Mouse (Mus musculus) limb, embryonic 11.5 days (tissue): ENCODE results near the gene Tldc1. TPM values are rescaled to one million over a fixed set of nuclear protein-coding genes. Genes with fewer than 3 reads are reported as not detected.

Experiments
- ATAC-seq: fragments of 200-750 bp; cut with Nextera tagmentation; 2 replicates; pipeline ENCODE4 v1.8.0; 2017; ENCODE audit warnings: low read depth; ENCODE audit not compliant: insufficient number of reproducible peaks, low FRiP score, low TSS enrichment
- DNase-seq: peaks from one replicate; pipeline ENCODE4 v3.0.0-alpha.2; 2015; ENCODE audit warnings: low spot score
- H3K27ac ChIP-seq: fragments of 300-500 bp; sonication (generic); replicated peaks from 2 replicates; pipeline ENCODE4 v1.5.1; 2014; ENCODE audit warnings: low read depth, mild to moderate bottlenecking, low read length
- H3K27me3 ChIP-seq: fragments of 300-500 bp; sonication (generic); 2 replicates; pipeline ENCODE4 v1.6.1; 2014; ENCODE audit warnings: mild to moderate bottlenecking, low read length, mixed read lengths; ENCODE audit not compliant: control insufficient read depth, insufficient read depth
- H3K36me3 ChIP-seq: fragments of 300-500 bp; sonication (generic); 2 replicates; pipeline ENCODE4 v1.6.1; 2014; ENCODE audit warnings: mild to moderate bottlenecking, low read length, moderate library complexity, mixed read lengths; ENCODE audit not compliant: control insufficient read depth, insufficient read depth
- H3K4me1 ChIP-seq: fragments of 300-500 bp; sonication (generic); 2 replicates; pipeline ENCODE4 v1.6.1; 2014; ENCODE audit warnings: low read length, mixed read lengths; ENCODE audit not compliant: control insufficient read depth, insufficient read depth
- H3K4me2 ChIP-seq: fragments of 300-500 bp; sonication (generic); 2 replicates; pipeline ENCODE4 v1.6.1; 2014; ENCODE audit warnings: low read depth, mild to moderate bottlenecking, moderate library complexity; ENCODE audit not compliant: severe bottlenecking
- H3K4me3 ChIP-seq: fragments of 300-500 bp; sonication (generic); 2 replicates; pipeline ENCODE4 v1.5.1; 2014; ENCODE audit warnings: low read depth, low read length
- H3K9ac ChIP-seq: fragments of 300-500 bp; sonication (generic); 2 replicates; pipeline ENCODE4 v1.6.1; 2014; ENCODE audit warnings: mild to moderate bottlenecking, low read length
- H3K9me3 ChIP-seq: fragments of 300-500 bp; sonication (generic); 2 replicates; pipeline ENCODE4 v1.6.1; 2016; ENCODE audit warnings: low read length; ENCODE audit not compliant: control insufficient read depth
- WGBS: fragments of 180-500 bp; shearing (Covaris S2); extraction: QIAGEN DNeasy Blood & Tissue Kit; methylation state at CpG from one replicate; pipeline ENCODE4 v1.1.7; 2014; 5-methylcytosine and 5-hydroxymethylcytosine counted together
- polyA plus RNA-seq: library from polyadenylated mRNA; unstranded; fragments of >200 nt; fragmentation: Nextera tagmentation; extraction: Ambion mirVana; gene quantifications from 2 replicates; pipeline ENCODE4 v1.2.1, GENCODE M21; 2014

Gene Tldc1
- polyA plus RNA-seq, 1 experiment from 2014 or later = 7.0 TPM

DNA sequence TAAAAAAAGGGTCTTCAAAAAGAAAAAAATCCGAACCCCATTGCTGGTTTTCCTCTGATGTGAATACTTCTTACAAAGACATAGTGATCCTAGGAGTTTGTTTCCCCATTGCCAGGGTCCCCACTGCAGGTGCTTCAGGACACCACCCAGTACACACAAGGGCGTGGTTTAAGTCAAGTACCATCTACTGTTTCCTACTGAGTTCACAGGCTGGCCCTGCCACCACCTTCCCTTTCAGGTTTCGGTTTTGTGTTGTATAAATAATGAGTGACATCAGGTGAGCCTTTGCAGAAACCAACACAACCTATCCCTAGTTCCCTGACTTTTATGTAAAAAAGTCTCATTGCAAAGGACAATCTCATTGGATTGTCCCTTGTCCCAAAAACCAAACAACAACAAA lies 17.4 kb upstream of the Tldc1 start:
- Histone ChIP-seq H3K27me3 (no peaks in the 10 kb centered on the region), H3K4me1 (peaks cover 20% of the 10 kb centered on the region), H3K4me2 (no peak overlapping the region), H3K9me3 (no peaks in the 10 kb centered on the region), H3K4me3 (no peak overlapping the region), H3K27ac (no peak overlapping the region), H3K9ac (no peak overlapping the region), H3K36me3 (no peaks in the 10 kb centered on the region)
- WGBS = 88% methylated on average over 3 of the region's 3 CpGs
- DNase-seq (no peak), ATAC-seq (no peak)

DNA sequence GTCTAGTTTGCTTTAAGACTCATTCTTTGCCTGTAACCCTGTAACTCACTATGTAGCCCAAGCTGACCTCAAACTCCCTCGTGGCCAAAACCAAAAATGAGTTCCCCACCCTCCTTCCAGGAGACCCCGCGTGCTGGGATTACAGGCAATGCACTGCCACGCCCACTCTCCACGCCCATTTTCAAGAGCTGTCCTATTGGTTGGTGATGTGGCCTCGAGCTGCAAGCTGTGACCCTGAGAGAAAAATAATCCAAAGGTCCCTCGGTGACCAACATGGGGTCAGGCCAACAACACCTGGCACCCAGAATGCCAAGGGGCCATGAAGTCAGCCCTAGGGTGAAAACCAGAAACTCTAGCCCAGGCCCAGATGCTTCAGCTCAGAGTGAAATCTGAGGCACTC lies 16.5 kb upstream of the Tldc1 start:
- 44% methylated on average over 7 of the region's 7 CpGs for WGBS
- no peak overlapping the region for H3K4me3 ChIP-seq
- no peak for DNase-seq
- no peaks in the 10 kb centered on the region for H3K9me3 ChIP-seq
- H3K36me3 ChIP-seq = no peaks in the 10 kb centered on the region
- H3K27me3 ChIP-seq = no peaks in the 10 kb centered on the region
- H3K4me2 ChIP-seq = no peak overlapping the region
- no peak for ATAC-seq
- H3K27ac ChIP-seq = no peak overlapping the region
- no peak overlapping the region for H3K9ac ChIP-seq
- H3K4me1 ChIP-seq = peaks cover 25% of the 10 kb centered on the region

DNA sequence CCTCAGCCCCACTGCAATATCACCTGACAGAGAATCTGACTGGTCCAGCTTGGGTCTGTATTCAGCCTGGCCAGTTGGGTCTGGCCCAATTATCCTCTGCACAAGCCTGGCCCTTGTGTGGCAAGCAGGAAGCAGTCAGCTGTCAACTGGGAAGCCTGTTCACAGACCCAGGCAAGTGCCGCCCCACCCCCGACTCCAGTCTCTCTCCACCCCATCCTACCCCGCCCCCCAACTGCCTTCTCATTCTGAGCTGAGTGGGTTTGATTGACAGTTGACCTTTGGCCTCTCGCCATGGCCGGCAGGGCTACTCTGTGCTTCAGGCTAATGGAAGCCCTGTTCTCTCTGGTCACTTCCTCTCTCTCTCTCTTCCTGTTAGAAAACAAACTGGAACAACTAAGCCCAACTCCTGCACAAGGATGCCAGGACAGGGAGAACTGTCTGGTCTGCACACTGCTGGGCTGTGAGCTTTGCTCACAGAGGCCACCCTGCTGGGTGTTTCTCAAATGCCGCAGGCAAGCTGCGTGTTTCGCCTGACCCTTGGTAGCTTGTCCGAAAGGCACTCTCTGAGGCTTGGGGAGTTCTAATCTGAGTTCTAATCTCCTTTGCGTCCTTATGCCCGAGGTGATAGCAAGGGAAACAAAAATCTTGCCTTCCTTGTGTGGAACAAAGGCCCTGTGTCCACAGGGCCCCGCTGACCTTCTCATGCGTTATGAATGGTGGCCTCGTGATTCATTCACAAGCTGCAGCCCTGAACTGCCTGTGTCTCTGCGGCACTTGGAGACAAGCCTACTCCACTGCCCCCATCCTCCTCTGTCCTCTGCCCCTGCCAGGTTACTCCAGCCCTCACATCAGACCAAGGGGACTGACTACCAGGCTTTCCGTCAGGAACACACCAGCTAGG lies 13.8 kb upstream of the Tldc1 start:
- DNase-seq = peak; percentile 64
- Histone ChIP-seq H3K9ac (no peak overlapping the region), H3K4me3 (no peak overlapping the region), H3K4me2 (no peak overlapping the region), H3K27me3 (no peaks in the 10 kb centered on the region), H3K36me3 (no peaks in the 10 kb centered on the region), H3K4me1 (peaks cover 11% of the 10 kb centered on the region), H3K27ac (peak overlapping the region; percentile 62; the same call in 1 of the 2 replicates), H3K9me3 (no peaks in the 10 kb centered on the region)
- ATAC-seq = peak; percentile 27; the same call in 1 of the 2 replicates
- WGBS = 39% methylated on average over 16 of the region's 16 CpGs

DNA sequence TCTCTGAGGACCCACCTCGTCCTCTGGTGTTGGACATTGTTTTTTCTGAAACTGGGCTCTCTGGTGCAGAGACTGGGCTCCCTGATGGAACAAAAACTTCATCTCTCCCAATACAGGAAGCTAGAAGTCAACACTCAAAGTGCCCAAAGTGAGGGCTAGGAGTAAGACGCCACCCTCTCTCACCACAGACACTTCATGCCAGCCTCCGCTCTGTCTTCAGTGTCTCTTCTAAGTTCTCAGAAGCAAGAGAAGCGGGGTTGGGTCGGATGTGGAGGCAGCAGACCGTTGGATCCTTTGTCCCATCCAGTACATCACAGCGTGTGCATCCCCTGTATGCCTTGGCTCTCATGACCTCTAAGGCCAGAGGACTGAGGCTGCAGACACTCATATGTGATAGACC lies 11.4 kb upstream of the Tldc1 start:
- no peaks in the 10 kb centered on the region for H3K27me3 ChIP-seq
- no peak overlapping the region for H3K4me3 ChIP-seq
- ATAC-seq = no peak
- 94% methylated on average over 7 of the region's 7 CpGs for WGBS
- no peak overlapping the region for H3K9ac ChIP-seq
- no peaks in the 10 kb centered on the region for H3K9me3 ChIP-seq
- no peak for DNase-seq
- H3K4me1 ChIP-seq = peaks cover 11% of the 10 kb centered on the region
- no peaks in the 10 kb centered on the region for H3K36me3 ChIP-seq
- no peak overlapping the region for H3K4me2 ChIP-seq
- no peak overlapping the region for H3K27ac ChIP-seq

DNA sequence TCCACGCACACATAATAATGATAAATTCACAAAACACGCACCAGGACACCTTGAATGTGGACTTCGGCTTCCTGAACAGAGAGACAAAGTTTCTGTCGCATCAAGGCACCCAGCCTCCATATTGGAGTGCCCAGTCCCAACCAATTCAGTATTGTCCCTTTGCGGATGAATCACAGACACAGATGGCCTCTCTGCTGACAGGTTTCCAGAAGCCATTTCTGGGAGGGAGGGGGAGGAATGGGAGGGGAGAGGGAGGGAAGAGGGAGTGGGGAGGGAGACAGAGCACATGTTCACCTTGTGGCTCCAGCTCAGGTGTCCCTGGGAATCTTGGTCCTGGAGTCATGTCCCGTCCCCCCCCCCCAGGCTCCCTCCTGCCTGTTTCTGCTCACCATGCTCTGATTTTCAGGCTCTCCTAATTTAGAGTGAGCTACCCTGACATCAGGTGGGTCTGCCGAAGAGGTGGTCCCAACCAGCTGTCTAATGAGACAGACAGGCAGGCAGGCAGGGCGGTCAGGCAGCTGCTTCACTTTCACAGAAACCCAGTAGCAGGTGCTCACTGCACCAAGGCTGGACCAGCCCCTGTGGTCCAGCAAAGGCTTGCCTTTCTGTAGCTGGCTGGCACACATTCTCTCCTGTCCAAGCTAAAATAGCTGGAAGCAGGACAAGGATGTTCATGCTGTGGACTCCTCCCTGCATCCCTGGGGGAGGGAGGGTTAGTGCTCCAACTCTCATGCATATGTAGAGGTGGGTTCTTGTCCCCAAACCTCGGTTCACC lies 10.6 kb upstream of the Tldc1 start:
- H3K4me2 ChIP-seq = no peak overlapping the region
- ATAC-seq = no peak
- H3K27ac ChIP-seq = no peak overlapping the region
- no peaks in the 10 kb centered on the region for H3K27me3 ChIP-seq
- H3K4me1 ChIP-seq = peaks cover 11% of the 10 kb centered on the region
- 75% methylated on average over 9 of the region's 9 CpGs for WGBS
- no peak overlapping the region for H3K4me3 ChIP-seq
- no peaks in the 10 kb centered on the region for H3K36me3 ChIP-seq
- H3K9ac ChIP-seq = peak overlapping the region; percentile 13; the same call in 1 of the 2 replicates
- no peaks in the 10 kb centered on the region for H3K9me3 ChIP-seq
- DNase-seq = no peak

DNA sequence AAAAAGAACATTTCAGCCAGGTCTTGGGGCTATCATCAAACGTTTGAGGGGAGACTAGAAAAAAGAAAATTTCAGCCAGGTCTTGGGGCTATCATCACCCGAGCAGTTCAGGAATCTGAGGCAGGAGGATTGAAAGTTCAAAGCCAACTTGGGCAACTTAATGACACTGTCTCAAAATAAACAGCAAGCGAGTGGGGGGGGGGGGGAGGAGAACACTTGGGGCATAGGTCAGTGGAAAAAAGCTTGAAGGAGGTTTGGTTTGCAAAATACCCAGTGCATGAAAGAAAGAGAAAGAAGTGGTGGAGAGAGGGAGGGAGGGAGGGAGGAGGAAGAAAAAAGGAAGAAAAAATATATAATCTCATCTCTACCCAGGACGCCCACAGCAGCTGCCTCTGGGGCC lies 9.1 kb upstream of the Tldc1 start:
- 41% methylated on average over 4 of the region's 4 CpGs for WGBS
- H3K4me1 ChIP-seq = peaks cover 11% of the 10 kb centered on the region
- DNase-seq = no peak

DNA sequence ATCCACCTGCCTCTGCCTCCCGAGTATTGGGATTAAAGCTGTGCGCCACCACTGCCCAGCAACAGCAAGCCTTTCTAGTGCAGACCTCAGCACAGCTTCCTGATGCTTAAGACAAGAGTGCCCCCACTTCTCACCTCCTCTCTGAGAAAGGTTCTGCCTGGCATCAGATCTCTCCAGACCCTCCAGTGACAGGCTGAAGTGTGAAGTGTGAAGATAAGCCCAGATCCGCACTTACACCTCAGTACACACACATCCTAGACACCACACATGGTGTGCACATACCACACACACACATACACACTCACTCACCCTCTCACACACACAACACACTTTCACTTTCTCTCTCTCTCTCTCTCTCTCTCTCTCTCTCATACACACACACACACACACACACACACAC lies 8.7 kb upstream of the Tldc1 start:
- no peak overlapping the region for H3K27ac ChIP-seq
- 75% methylated on average over 3 of the region's 3 CpGs for WGBS

More for the DNA sequence above, 9.1 kb upstream of the Tldc1 start:
- Histone ChIP-seq H3K4me2 (no peak overlapping the region), H3K4me3 (no peak overlapping the region), H3K27ac (no peak overlapping the region), H3K9me3 (no peaks in the 10 kb centered on the region), H3K36me3 (no peaks in the 10 kb centered on the region), H3K9ac (no peak overlapping the region), H3K27me3 (no peaks in the 10 kb centered on the region)
- ATAC-seq = no peak

DNA sequence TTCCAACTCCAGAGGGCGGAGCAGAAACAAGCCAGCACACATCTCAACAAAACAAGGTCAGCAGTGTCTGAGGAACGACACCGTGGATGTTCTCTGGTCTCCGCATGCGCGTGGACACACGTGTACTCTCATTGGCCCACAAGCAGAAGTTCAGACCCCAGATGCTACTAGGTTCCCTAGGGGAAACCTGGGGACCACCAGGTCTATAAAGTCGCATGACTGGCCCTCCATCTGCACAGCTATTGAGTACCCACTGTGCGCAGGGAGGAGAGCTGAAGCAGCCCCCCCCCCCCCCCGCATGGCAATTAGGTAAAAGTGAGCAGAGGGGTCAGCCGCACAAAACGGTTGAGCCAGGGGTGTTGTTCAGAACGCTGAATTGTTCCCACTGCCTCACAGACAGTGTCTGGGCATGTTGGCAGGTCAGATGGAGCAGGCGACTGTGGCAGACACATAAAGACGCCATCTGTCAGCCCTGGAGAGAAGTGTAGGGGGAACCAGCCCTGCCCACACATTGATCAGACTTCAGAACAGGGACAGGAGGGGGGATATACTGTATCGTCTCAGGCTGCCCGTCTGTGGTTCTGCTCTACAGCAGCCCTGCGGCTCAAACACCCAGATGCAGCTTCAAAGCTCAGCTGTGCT lies 7.7 kb upstream of the Tldc1 start:
- DNase-seq = no peak
- Histone ChIP-seq H3K4me2 (no peak overlapping the region), H3K4me3 (no peak overlapping the region), H3K4me1 (peaks cover 5% of the 10 kb centered on the region; the same call in 1 of the 2 replicates), H3K36me3 (no peaks in the 10 kb centered on the region), H3K9ac (no peak overlapping the region), H3K27me3 (no peaks in the 10 kb centered on the region), H3K9me3 (no peaks in the 10 kb centered on the region), H3K27ac (no peak overlapping the region)
- 50% methylated on average over 18 of the region's 18 CpGs for WGBS
- ATAC-seq = no peak

More for the DNA sequence above, 8.7 kb upstream of the Tldc1 start:
- Histone ChIP-seq H3K4me3 (no peak overlapping the region), H3K9me3 (no peaks in the 10 kb centered on the region), H3K4me2 (no peak overlapping the region), H3K4me1 (peaks cover 9% of the 10 kb centered on the region), H3K36me3 (no peaks in the 10 kb centered on the region), H3K9ac (no peak overlapping the region), H3K27me3 (no peaks in the 10 kb centered on the region)
- DNase-seq (no peak), ATAC-seq (no peak)
